Mouse (Mus musculus) left cerebral cortex, postnatal 4 days (tissue): Measurements from ENCODE around the gene AC134908.4. TPM values are rescaled to one million over a fixed set of nuclear protein-coding genes. Genes with fewer than 3 reads are reported as not detected.
"Not testable (repeated sequence)": the region's sequence is repeated elsewhere in the genome, so short reads cannot be mapped to it uniquely, and the experiment has no call there.

ENCODE experiments used
- DNase-seq: peaks from one replicate; pipeline ENCODE4 v3.0.0-alpha.2; 2022
- intact Hi-C: fragments of 180-260 bp; cut with DNase I; formaldehyde crosslinking; loops from one replicate; pipeline ENCODE4 v1.15.1; 2025
- total RNA-seq, 2 experiments: library from RNA; stranded (reverse); gene quantifications; 2 replicates each; pipeline ENCODE4 v1.2.3; 2021

The AC134908.4 gene
- total RNA-seq, 2 experiments from 2014 or later, result not detected

GRCm38 (mm10) chr17:25777948-25778347 lies 17.5 kb downstream of the AC134908.4 start:
- no peak for DNase-seq
- intact Hi-C loops, result no loop called here

- intact Hi-C loops, result no loop called here
- DNase-seq, result no peak
These were observed 20.0 kb downstream of the AC134908.4 start for GRCm38 (mm10) chr17:25775318-25776062.

- intact Hi-C loops, result no loop called here
- DNase-seq, result peak; percentile 99
These were observed 21.8 kb downstream of the AC134908.4 start, which contains the start of gene Narfl for GRCm38 (mm10) chr17:25773549-25774120. TSS of gene Narfl (plus strand) at chr17:25773776.

GRCm38 (mm10) chr17:25769331-25769730 lies 26.1 kb downstream of the AC134908.4 start:
- intact Hi-C loops, result no loop called here
- DNase-seq, result no peak

- intact Hi-C loops, result no loop called here
- no peak for DNase-seq
These were observed 29.6 kb downstream of the AC134908.4 start for GRCm38 (mm10) chr17:25765886-25766285.

- intact Hi-C loops, result no loop called here
- DNase-seq, result no peak
These were observed 32.9 kb downstream of the AC134908.4 start for GRCm38 (mm10) chr17:25762591-25762990.

GRCm38 (mm10) chr17:25761561-25761970 lies 33.9 kb downstream of the AC134908.4 start:
- intact Hi-C loops, result no loop called here
- no peak for DNase-seq

- intact Hi-C loops, result no loop called here
- no peak for DNase-seq
These were observed 35.3 kb downstream of the AC134908.4 start for GRCm38 (mm10) chr17:25760148-25760547.

- intact Hi-C loops, result no loop called here
- DNase-seq, result no peak
These were observed 37.8 kb downstream of the AC134908.4 start for GRCm38 (mm10) chr17:25757691-25758090.

GRCm38 (mm10) chr17:25756378-25757242 lies 38.8 kb downstream of the AC134908.4 start:
- DNase-seq, result no peak
- intact Hi-C loops, result no loop called here

- intact Hi-C loops, result no loop called here
- no peak for DNase-seq
These were observed 39.7 kb downstream of the AC134908.4 start for GRCm38 (mm10) chr17:25755627-25756377.

- no peak for DNase-seq
- intact Hi-C loops, result no loop called here
These were observed 40.4 kb downstream of the AC134908.4 start for GRCm38 (mm10) chr17:25755086-25755485.

- no peak for DNase-seq
- intact Hi-C loops, result no loop called here
These were observed 41.2 kb downstream of the AC134908.4 start, which contains the start of gene Msln for GRCm38 (mm10) chr17:25754241-25754640. TSS of gene Msln (minus strand) at chr17:25754378.

GRCm38 (mm10) chr17:25751446-25751845 lies 44.0 kb downstream of the AC134908.4 start:
- intact Hi-C loops, result no loop called here
- DNase-seq, result peak; percentile 75

- DNase-seq, result no peak
- intact Hi-C loops, result no loop called here
These were observed 46.1 kb downstream of the AC134908.4 start for GRCm38 (mm10) chr17:25749314-25749713.

GRCm38 (mm10) chr17:25748238-25748637 lies 47.2 kb downstream of the AC134908.4 start:
- intact Hi-C loops, result no loop called here
- DNase-seq, result no peak

GRCm38 (mm10) chr17:25744311-25744710 lies 51.1 kb downstream of the AC134908.4 start:
- intact Hi-C loops, result no loop called here
- DNase-seq, result no peak

- intact Hi-C loops, result no loop called here
These were observed 51.6 kb downstream of the AC134908.4 start for GRCm38 (mm10) chr17:25743831-25744230.

GRCm38 (mm10) chr17:25741471-25741870 lies 54.0 kb downstream of the AC134908.4 start:
- intact Hi-C loops, result not testable (repeated sequence)

More at GRCm38 (mm10) chr17:25743831-25744230, 51.6 kb downstream of the AC134908.4 start:
- no peak for DNase-seq

More at GRCm38 (mm10) chr17:25741471-25741870, 54.0 kb downstream of the AC134908.4 start:
- not testable (repeated sequence) for DNase-seq
